Mouse (Mus musculus) liver (tissue): Measurements from ENCODE around the gene Lmf2.

ENCODE experiments used
- DNase-seq: peaks from one replicate; pipeline ENCODE4 v3.0.0-alpha.2; 2020; ENCODE audit warnings: mixed read lengths

Gene Lmf2

DNA sequence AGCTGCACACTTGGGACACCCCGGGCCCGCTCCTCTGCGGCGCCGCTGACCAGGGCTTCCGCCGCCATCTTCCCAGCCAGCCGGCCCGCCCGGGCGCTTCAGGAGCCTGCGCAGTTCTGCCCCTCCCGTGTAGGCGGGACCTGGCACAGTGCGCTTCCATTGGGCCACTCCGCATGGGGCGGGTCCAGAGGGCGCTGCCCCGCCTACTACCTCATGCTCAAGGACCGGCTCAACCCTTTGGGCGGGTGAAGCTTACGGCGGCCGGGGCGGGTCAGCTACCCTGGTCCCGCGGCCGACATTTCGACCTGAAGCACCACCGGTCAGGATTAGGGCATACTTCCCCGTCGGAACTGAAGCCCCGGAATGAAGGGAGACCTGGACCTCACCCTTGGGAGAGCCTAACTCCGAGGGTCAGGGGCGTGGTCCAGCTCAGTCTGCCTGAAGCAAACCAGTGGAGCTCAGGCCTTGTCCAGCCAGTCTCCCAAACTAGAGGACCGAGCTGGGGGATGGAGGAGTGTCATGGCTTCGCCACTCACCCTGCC lies 40.2 kb downstream of the Lmf2 start, which contains the start of gene Sbf1:
TSS of gene Sbf1 (minus strand) at position 122 of the 542 bp plus-strand sequence.
- peak; percentile 99 for DNase-seq

DNA sequence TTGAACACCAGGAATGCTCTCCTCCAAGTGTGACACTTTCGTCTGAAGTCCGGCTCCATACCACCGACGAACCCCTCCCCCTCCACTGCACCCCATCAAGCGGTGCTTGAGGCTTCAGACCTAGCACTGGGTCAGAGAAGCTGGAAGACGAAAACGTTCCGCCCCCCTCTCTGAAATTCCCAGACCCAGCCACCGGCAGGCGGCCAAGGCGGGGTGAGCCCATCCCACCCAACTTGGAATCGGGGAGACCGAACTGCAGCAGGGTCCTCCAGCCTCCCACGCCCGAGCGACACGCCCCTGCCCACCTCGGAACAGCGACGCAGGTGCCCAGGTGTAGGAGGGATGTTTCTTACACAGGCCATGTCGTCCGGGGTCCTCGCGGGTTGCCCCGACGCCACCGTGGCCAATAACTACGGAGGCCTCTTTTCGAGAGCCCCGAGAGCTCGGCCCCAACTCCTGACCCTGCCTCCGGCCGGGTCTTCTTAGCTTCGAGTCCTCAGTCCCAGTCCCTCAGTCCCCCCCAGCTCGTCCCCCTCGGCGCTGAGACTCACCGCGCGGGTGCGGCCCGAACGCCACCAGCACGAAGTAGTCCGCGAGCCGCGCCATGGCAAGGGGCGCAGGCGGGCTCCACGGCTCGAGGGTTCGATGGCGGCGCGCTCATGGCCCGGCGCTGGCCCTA lies 40.8 kb downstream of the Lmf2 start:
- peak; percentile 24 for DNase-seq

DNA sequence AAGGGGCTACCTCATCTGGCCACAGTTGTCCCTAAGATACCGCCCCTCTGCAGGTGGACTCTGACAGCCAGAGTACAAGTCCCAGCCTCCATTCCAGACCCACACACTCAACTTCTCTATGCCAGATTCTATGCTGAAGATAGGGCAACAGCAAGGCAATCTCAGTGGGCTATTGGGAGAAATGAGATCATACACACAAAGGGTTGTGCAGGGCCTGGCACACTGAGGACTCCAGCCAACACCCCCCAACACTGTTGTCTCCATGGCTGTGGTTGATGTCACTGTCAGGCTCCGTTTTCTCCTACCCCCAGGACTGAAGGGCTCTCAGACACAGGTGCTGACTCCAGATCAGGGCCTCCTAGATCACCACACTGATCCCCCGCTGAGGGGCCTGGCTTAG lies 41.4 kb downstream of the Lmf2 start:
- DNase-seq: no peak

DNA sequence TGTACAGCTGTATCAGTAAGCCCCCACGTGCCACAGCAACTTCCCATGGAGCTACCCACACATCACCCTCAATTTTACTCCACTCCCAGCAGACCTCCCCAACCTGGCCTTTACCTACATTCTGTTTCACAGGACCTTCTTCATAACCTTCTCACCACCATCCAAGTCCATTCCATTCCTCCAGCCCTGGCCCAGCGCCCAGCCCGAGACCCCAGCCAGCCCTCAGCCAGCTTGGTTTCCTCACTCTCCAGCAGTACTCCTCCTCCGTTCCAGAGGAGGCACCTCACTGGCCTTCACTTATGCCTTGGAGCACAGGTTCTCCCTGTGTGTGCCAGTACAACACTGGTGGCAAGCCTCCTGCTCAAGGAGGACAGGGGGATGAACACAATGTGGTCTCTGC lies 42.1 kb downstream of the Lmf2 start:
- no peak for DNase-seq

DNA sequence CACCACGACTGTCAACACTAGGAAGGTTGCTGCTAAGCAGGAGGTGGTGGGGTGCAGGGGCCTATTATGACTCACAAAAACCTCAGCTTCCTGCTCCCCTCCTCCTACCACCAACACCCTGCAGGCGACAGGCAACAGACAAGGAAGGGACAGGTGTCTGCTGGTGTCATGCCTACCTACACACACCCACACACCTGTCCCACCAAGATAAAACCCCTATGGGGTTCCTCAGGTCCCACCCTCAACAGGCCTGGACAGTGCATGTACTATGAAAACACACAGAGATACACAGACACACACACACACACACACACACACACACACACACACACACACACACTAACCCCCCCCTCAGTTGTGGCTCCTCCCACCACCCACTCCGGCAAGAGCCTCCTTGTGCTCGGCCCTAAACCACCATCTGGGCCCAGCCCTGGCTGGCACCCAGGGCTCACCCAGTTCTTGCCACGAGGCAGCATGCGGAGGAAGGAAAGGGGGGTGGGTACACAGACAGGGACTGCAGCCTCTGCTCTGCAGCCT lies 45.4 kb downstream of the Lmf2 start:
- no peak for DNase-seq

DNA sequence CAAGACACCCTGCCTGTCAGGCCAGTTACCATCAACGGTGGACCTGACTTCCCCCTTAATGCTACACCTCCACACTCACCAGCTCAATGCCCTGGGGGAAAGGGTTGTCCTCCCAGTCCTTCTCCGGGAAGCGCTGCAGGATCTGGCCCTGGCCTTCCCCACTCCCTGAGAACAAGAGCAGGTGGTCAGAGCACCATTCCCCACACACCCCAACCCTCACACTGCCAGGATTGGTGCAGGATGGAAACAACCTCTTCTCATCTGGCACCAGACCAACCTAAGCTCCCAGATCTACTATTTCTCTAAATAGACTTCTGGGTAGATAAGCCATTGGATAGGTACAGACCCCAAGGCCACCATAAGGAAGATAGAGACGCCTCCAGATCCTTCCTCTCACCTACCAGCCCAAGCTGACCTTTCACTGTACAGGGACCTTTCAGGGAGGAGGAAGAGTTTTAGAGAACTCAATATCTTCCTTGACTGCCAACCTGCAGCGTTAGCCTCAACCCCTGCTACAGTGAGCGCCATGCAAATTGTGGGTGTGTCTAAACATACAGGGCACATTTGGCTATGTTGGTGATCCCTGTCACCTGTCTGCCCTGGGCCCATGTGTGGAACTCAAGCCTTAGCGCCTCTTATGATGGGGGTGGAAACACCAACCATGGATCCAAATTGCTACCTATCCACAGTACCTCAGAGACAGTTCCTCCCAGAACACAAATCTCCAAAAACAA lies 46.9 kb downstream of the Lmf2 start:
- no peak for DNase-seq

DNA sequence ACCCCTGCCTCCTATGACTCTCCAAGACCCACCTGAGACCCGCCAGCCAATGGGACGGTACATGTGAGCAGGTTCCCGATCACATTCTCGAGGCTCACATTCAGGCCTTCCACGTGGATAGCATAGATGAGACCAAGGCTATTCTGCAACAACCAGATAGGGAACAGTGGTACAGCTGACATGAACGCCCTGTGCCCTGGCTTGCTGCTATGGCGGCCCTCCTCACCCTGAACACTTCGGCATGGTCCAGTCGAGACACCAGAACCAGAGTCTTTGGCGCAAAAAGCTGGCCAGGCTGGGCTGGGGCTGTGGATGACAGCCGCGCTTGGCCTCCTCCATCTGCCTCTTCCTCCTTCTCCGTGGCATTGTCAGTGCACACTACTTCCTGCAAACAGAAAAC lies 48.0 kb downstream of the Lmf2 start:
- no peak for DNase-seq

DNA sequence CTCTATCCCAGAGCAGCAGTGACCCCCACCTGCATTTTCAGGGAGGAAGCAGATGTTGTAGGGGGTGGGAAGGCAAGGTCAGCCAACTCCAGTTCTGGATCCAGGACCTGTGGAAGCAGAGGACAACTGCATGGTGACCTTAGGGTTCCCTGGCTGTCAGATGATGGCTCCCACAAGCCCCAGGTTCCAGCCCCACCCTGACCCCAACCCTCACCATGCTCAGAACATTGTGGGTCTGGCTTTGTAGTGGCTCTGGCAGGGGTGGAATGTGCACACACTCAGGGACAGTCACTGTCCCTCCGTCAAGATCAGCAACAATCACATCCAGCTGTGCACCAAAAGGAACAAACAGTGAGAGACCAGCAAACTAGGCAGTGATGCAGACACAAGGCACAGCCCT lies 49.5 kb downstream of the Lmf2 start:
- no peak for DNase-seq
